Mouse (Mus musculus): ENCODE data around the gene Mc3r.

- TF ChIP-seq CTCF (IDR thresholded peaks at IDR 0.05; ENCODE audit: extremely low read depth, insufficient read length, insufficient replicate concordance, low read depth, low read length) (no peak), POLR2A (IDR thresholded peaks at IDR 0.05; ENCODE audit: low read depth, low read length) (no peak)
These were observed 19.1 kb upstream of the Mc3r start for GRCm38 (mm10) chr2:172229190-172229589.

Measured in small intestine, adult 2 months (tissue).